Mouse (Mus musculus) left cerebral cortex, adult 18-20 months (tissue): Measurements from ENCODE around the gene Veph1. TPM values are rescaled to one million over a fixed set of nuclear protein-coding genes. Genes with fewer than 3 reads are reported as not detected.

ENCODE experiments used
- DNase-seq, 2 experiments: peaks; one replicate each; pipeline ENCODE4 v3.0.0; 2021 to 2022; ENCODE audit warnings: low spot score in 2 of 2, mixed read lengths in 1 of 2
- total RNA-seq, 2 experiments: library from RNA; stranded (reverse); gene quantifications; 2 replicates each; pipeline ENCODE4 v1.2.3; 2021

Veph1 gene
- total RNA-seq, 2 experiments from 2014 or later = 0.19 TPM; not detected in 1

DNA sequence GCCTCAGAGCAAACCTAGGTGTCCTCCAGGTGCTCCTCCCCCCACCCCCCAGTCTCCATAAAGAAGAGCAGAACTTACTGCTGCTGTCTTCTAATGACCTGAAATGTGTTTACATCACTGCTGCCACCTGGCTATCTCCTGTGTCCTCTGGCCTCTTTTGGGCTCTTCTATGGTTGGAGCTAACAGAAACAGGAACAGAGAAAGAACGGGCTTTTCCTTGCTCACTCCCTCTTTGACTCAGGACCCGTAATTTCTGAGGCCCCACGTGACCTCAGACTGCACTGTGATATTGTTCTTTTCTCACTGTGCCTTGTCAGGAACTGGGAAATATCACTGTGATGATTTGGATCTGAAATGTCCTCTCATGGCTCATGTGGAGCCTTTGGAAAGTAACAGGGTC is 271.2 kb downstream of the Veph1 start:
- DNase-seq = no peak

DNA sequence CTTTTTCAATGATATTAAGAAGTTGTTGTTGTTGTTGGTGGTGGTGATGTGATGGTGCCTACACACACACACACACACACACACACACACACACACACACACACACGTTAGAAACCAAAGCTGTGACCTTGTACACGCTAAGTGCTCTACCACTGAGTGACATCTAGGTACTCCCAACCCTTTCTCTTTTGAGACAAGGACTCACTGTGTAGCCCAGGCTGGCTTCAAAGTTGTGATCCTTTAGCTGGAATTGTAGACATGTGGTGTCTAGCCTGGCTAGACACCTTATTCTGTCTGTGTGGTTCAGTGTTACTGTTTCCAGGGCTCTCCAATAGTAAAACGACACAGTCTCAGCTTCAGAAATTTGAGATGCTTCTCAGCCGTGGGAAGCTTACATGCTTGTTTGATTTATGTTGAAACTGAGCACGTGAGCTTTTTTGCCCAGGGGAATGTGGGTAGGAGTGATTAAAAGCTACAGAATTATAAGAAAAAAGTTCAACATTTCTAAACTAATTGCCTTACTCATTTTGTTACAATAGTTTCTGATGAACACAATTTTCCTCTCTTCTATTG is 272.3 kb downstream of the Veph1 start:
- no peak for DNase-seq

DNA sequence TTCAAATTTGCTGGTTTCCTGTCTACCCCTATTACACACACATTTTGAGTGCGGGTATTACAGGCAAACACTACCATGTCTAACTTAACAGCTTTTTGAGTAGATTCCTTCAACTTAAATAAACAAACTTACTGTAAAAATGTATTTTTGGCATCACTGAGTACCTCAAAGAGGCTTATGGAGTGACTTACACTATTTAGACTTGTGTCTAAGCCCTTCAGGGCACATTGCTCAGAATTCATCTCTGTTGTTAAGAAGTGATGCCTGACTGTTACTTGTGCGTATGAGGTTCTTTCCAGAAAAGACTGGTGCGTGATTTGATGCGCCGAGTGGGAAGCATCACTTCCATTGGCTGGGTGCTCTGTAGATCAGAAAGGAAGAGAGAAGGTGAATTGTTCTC is 277.5 kb downstream of the Veph1 start:
- no peak for DNase-seq

DNA sequence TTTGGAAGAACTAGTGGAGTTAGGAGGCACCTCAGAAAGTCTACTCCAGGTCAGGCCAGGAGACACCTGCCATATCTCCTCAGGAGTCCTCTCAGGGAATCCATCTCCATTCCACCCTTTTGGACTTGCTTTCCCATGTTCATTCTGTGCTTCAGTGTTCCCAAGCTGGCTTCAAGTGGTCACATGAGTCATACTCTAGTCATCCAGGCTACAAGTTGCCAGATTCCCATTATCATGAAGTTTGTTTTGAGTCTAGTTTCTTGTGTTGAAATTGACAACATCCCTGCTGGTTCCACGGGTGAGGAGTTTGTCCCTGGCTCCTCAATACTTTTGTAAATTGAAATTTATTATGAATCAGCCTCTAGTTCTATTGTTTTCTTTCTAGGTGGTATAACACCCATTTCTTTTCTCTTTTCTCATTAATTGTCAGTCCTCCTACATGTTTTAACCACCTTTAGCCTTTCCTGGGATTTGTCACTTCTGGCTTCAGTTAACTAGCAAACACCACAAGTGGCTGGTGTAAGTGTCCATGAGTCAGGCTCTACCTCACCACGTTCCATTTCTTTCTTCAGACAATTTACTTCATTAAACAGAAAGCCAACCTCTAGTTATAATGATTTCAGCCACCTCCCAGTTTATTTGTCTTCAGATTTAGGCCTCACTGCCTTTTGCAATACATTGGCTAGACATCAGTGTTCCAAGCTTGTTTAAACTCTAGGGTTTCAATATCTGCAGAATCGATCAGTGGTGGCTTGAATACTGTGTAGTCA is 288.8 kb downstream of the Veph1 start:
- no peak for DNase-seq

DNA sequence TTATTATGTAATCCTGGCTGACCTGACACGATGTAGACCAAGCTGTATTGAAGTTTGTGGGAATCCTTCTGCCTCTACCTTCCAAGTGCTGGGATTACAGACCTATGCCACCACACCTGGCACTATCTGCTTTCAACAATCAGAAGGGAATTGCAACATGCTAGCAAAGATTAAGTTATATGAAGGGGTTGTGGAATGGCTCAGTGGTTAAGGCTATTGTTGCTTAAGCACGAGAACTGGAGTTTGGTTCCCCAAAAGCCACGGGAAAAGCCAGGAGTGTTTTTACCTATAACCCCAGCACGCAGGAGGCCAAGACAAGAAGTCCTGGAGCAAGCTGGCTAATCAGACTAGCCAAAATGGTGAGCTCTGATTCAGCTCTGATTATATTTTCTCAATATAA is 291.6 kb downstream of the Veph1 start:
- DNase-seq = no peak

DNA sequence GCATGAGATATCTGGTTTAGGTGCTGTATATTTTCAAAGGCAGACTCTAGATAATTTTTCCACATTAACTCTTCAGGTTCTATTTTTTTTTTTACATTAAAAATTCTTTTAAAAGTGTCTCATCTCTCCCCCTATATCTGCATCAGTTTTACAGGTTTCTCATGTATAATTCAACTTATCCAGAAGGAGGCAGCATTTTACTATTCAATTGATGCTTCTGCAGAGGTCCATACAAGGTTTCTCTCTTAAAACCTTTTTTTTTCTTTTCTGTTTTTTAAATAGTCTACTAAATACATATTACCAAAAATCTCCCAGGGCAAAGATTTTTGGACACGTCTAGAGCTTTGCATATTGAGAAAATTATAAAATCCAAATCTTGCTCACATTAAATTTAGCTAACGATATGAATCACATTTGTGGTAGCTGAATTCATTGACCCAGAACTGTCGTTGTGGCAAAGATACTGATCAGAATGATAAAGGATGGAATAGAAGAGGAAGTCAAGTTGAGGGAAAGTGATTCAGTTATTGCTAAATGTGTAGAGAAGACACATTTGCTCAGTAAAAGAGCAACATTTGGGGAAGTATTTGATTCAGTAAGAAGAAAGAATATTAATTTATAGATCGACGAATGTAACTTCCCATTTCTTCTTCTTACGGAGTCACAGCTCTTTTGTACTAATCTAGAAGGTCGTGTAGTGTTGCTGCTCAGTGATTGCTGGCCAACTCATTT is 292.3 kb downstream of the Veph1 start:
- no peak for DNase-seq

Other genes starting within 250 kb of the Veph1 start
- under 1 TPM; 0.23 to 0.26 TPM for gene Ptx3, start 76.9 kb downstream of the Veph1 start, total RNA-seq